Mouse (Mus musculus) CD4-positive, CD25-positive, alpha-beta regulatory T cell, adult 4 months (primary cell): ENCODE measurements at regions not wholly inside any gene's neighbourhood (a gene's known extent, or its start where the extent isn't known, plus 50 kb on each side); places are given as distances from the start of the nearest gene placed in this dataset.

Experiments
- ATAC-seq: one replicate; pipeline ENCODE4 v1.8.0; 2017

GRCm38 (mm10) chr10:66807261-66807968 is 288.5 kb upstream of the Jmjd1c start:
- peak; percentile 61 for ATAC-seq

- ATAC-seq = no peak
Observed at GRCm38 (mm10) chr10:66812515-66813260, 283.2 kb upstream of the Jmjd1c start.

GRCm38 (mm10) chr10:66813850-66814564 is 281.9 kb upstream of the Jmjd1c start:
- no peak for ATAC-seq

- peak; percentile 54 for ATAC-seq
Observed at GRCm38 (mm10) chr10:66814565-66815201, 281.2 kb upstream of the Jmjd1c start.

GRCm38 (mm10) chr10:66815951-66816350 is 280.0 kb upstream of the Jmjd1c start:
- no peak for ATAC-seq

GRCm38 (mm10) chr10:66816776-66817175 is 279.1 kb upstream of the Jmjd1c start:
- ATAC-seq = no peak

DNA sequence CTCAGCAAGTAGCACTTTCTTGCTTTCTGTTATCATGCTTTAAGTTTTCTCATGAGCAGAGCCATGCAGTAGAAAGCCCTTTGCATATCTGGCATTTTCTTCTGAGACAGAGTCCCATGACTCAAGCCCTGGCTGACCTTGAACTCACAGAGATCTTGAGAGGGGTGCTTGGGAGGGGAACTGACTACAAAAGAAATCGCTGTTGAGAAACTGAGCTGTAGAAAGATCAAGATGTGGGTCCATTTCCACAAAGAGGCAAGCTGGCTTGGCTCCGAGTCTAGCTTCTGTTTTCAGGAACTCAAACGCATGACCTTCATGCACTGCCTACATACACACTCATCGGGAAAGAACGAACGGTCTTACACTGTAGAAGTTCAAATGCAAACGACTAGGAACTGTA is 278.0 kb upstream of the Jmjd1c start:
- ATAC-seq = no peak

DNA sequence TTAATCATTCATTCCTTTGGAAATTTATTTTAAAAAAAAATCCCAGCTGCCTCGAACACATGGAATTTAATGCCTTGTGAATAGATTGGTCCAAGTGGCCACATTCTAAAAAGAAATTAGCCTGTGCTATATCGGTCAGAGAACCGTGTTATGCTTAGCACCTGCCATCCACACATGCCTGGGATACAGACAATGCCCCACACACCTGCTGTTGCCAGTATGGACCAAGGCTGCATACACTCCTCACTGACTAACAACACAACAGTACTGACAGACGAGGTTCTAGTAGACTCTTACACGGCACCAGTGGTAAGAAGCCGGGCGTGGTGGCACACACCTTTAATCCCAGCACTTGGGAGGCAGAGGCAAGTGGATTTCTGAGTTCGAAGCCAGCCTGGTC is 276.4 kb upstream of the Jmjd1c start:
- ATAC-seq = no peak

GRCm38 (mm10) chr10:66825737-66826136 is 270.2 kb upstream of the Jmjd1c start:
- ATAC-seq = no peak

GRCm38 (mm10) chr10:66826327-66826726 is 269.6 kb upstream of the Jmjd1c start:
- ATAC-seq = no peak

GRCm38 (mm10) chr10:66834974-66835373 is 261.0 kb upstream of the Jmjd1c start:
- ATAC-seq = no peak

- no peak for ATAC-seq
Observed at GRCm38 (mm10) chr10:66839058-66839457, 256.9 kb upstream of the Jmjd1c start.

GRCm38 (mm10) chr10:66843258-66843657 is 252.7 kb upstream of the Jmjd1c start:
- no peak for ATAC-seq

DNA sequence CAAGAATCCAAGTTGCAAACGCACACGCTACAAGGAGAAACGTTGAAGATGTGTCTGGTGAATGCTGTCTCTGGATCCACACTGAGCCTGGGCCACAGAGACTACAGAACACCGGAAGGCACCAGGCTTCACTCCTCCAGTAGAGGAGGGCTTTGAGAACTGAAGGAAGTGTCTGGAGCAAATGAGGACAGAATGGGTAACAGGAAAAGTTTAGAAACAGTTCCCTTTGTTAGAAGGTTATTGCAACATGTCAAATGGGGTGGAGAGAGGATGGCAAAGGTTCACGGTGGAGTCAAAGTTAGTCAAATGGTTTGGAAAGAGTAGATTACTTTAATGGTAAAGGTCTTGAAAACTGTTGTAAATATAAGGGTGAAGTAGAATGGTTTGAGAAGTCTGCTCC is 247.1 kb upstream of the Jmjd1c start:
- ATAC-seq = no peak

GRCm38 (mm10) chr10:66849681-66850080 is 246.2 kb upstream of the Jmjd1c start:
- ATAC-seq = no peak

DNA sequence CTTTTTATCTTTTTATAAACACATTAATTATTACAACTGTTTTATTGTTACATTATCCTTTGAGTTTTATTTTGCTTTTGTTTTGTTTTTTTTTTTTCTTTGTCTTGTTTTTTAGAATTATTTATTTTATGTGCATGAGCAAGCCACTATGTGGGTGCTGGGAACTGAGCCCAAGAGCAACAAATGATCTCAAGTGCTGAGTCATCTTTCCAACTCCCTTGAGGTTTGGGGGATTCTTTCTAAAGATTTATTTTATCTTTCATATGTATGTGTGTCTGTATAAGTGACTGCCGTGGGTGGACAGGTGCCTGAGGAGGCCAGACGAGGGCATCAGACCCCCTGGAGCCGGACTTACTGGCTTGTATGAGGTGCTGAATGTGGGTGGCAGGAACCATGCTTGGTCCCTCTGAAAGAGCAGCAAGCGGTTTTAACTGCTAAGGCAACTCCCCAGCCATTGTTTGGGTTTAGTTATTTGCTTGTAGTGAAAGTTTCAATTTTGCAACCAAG is 244.9 kb upstream of the Jmjd1c start:
- ATAC-seq = no peak

- no peak for ATAC-seq
Observed at GRCm38 (mm10) chr10:66851841-66852240, 244.1 kb upstream of the Jmjd1c start.

- ATAC-seq = peak; percentile 77
Observed at GRCm38 (mm10) chr10:66852708-66853107, 243.2 kb upstream of the Jmjd1c start.

DNA sequence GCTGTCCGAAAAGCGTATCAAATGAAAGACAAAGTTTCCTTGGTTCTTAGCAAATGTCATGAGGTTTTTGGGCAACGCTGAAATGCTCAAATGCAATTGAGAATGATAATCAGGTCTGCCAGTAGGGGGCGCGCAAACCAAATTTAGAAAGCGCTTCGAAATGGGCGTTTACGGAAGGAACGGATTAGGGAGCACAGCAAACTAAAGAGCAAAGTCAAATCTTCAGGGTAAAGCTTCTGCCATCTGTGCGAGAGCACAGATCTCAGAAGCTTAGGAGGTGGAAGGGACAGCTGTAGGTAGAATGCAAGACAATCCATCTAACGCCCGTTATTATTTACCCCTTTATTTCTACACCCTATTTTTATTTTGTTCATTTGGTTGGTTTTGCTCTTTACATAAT is 242.7 kb upstream of the Jmjd1c start:
- ATAC-seq = peak; percentile 86

DNA sequence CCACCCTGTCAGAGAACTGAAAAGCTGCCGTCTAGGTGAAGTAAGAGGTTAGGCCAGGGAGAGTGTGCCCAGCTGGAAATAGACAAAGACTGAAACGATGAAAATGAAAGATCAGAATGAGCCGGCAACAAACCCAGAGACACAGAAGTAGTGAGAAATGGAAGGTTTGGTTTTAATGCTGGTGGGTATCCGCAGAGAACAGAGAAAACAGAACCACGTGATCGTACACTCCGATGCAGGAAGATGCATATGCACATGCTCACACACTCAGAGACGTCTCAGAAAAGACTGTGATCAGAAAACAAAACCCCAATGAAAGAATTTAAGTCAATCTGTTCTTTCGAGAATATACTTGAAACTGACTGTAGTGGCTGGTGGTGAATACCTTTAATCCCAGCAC is 241.0 kb upstream of the Jmjd1c start:
- ATAC-seq = no peak

DNA sequence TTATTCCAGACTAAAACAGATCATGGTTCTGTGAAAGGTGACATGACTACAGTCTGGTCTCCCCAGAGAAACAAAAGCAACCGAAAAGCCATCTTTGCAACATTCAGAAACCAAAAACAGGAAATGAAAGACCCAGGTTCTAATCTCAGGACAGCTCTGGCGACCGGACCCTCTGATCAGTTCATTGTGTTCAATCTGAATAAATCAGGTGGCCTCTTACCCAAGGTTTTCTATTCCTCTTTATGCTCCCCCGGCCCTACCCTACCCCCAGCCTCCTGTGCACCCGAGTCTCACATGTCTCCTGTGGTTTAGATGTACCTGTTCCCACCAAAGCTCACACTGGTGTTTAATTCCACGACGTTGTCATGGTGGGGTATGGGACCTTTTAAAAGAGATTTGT is 238.6 kb upstream of the Jmjd1c start:
- no peak for ATAC-seq

DNA sequence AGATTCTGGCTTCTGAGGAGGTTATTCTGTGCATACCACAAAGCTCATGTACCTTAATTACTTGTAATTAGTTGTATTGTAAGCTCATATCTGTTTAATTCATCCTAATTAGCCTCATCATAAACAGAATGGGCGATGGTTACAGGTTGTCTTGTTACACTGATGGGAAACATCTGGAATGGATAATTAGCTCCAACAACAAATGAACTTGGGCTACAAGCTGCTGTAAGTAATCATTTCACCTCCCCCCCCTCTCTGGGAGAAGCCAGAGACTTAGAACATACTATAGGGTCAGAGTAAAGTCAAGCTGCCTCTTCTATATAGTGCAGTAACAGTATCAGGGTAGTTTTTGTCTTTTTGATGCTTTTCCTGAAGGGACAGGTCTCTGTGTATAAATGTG is 234.5 kb upstream of the Jmjd1c start:
- ATAC-seq = no peak
